Mouse (Mus musculus): ENCODE data around the gene Lrrc8c. TPM values are rescaled to one million over a fixed set of nuclear protein-coding genes. Genes with fewer than 3 reads are reported as not detected.

The Lrrc8c gene
- total RNA-seq, 2 experiments from 2014 or later = 5.5 to 35.9 TPM

Other genes with a start within 250 kb of the Lrrc8c start
- 0.32 TPM in 1 of 2 replicates, not detected in the other for gene Gm43302, start 225.7 kb upstream of the Lrrc8c start, total RNA-seq (2015)
- 0.20 TPM in 1 of 2 replicates, not detected in the other for gene Gm43302, start 225.7 kb upstream of the Lrrc8c start, total RNA-seq (2017)
- gene Gbp6, start 225.7 kb upstream of the Lrrc8c start, total RNA-seq (2015) = 0.07 and 0.15 TPM in 2 replicates
- gene Gbp6, start 225.7 kb upstream of the Lrrc8c start, total RNA-seq (2017) = 0.64 and 0.75 TPM in 2 replicates
- gene Lrrc8b, start 103.6 kb upstream of the Lrrc8c start, total RNA-seq (2015) = 15.3 and 20.5 TPM in 2 replicates
- gene Lrrc8b, start 103.6 kb upstream of the Lrrc8c start, total RNA-seq (2017) = 8.0 and 9.5 TPM in 2 replicates
- 40.7 and 44.9 TPM in 2 replicates for gene Lrrc8d, start 180.6 kb downstream of the Lrrc8c start, total RNA-seq (2015)
- gene Lrrc8d, start 180.6 kb downstream of the Lrrc8c start, total RNA-seq (2017) = 14.2 and 15.6 TPM in 2 replicates